Mouse (Mus musculus) kidney, adult 2 months (tissue): ENCODE results near the gene Cd248.

Source experiments
- CTCF ChIP-seq: fragments of 200-500 bp; conservative IDR thresholded peaks from 2 replicates; pipeline ENCODE4 v1.5.1; 2011; ENCODE audit warnings: low read depth, mild to moderate bottlenecking, control low read depth, low read length, moderate library complexity, mixed read lengths; ENCODE audit not compliant: insufficient read depth, insufficient read length
- POLR2A ChIP-seq: fragments of 200-500 bp; IDR thresholded peaks from one replicate; pipeline ENCODE4 v1.6.1; 2011; ENCODE audit warnings: low read depth, low read length, control low read depth

GRCm38 (mm10) chr19:5106731-5107191 lies 38.9 kb downstream of the Cd248 start, which contains the start of gene Rab1b:
- TF ChIP-seq POLR2A: peak; percentile 72
- TF ChIP-seq CTCF: no peak
